Mouse (Mus musculus): ENCODE measurements at regions not wholly inside any gene's neighbourhood (a gene's known extent, or its start where the extent isn't known, plus 50 kb on each side); places are given as distances from the start of the nearest gene placed in this dataset.

GRCm38 (mm10) chr10:87687844-87688243 is 166.2 kb downstream of the Pah start:
- TF ChIP-seq CTCF (IDR thresholded peaks at IDR 0.05), result no peak
- Histone ChIP-seq H3K4me3 (ENCODE audit: low read depth, low read length) (no peak overlapping the region), H3K4me1 (ENCODE audit: insufficient read depth, low read length) (no peaks in the 10 kb centered on the region), H3K9me3 (ENCODE audit: low read length) (no peaks in the 10 kb centered on the region), H3K27ac (ENCODE audit: low read depth, low read length) (no peak overlapping the region), H3K27me3 (ENCODE audit: insufficient read depth, low read length) (no peaks in the 10 kb centered on the region), H3K9ac (replicated peaks; ENCODE audit: low read length, poor library complexity, severe bottlenecking) (no peak overlapping the region), H3K4me2 (ENCODE audit: low read depth, low read length, poor library complexity, severe bottlenecking) (no peak overlapping the region), H3K36me3 (ENCODE audit: insufficient read depth, low read length) (no peaks in the 10 kb centered on the region)
- WGBS, result 76% methylated on average over 2 of the region's 2 CpGs
- ATAC-seq (ENCODE audit: low FRiP score) (no peak), DNase-seq (ENCODE audit: low spot score) (no peak)

- TF ChIP-seq CTCF (IDR thresholded peaks at IDR 0.05), result peak; percentile 63
- Histone ChIP-seq H3K9ac (replicated peaks; ENCODE audit: low read length, poor library complexity, severe bottlenecking) (no peak overlapping the region), H3K27me3 (ENCODE audit: insufficient read depth, low read length) (no peaks in the 10 kb centered on the region), H3K27ac (ENCODE audit: low read depth, low read length) (no peak overlapping the region), H3K36me3 (ENCODE audit: insufficient read depth, low read length) (no peaks in the 10 kb centered on the region), H3K4me3 (ENCODE audit: low read depth, low read length) (no peak overlapping the region), H3K4me2 (ENCODE audit: low read depth, low read length, poor library complexity, severe bottlenecking) (no peak overlapping the region), H3K9me3 (ENCODE audit: low read length) (no peaks in the 10 kb centered on the region), H3K4me1 (ENCODE audit: insufficient read depth, low read length) (no peaks in the 10 kb centered on the region)
- DNase-seq (ENCODE audit: low spot score) (peak; percentile 8), ATAC-seq (ENCODE audit: low FRiP score) (no peak)
Measured at GRCm38 (mm10) chr10:87690831-87691230, 167.2 kb upstream of the Igf1 start.

- H3K36me3 ChIP-seq (ENCODE audit: insufficient read depth, low read length), result no peaks in the 10 kb centered on the region
- H3K27me3 ChIP-seq (ENCODE audit: insufficient read depth, low read length), result no peaks in the 10 kb centered on the region
- no peak for TF ChIP-seq CTCF (IDR thresholded peaks at IDR 0.05)
- H3K9ac ChIP-seq (replicated peaks; ENCODE audit: low read length, poor library complexity, severe bottlenecking), result no peak overlapping the region
- no peaks in the 10 kb centered on the region for H3K4me1 ChIP-seq (ENCODE audit: insufficient read depth, low read length)
- no peak overlapping the region for H3K4me2 ChIP-seq (ENCODE audit: low read depth, low read length, poor library complexity, severe bottlenecking)
- H3K4me3 ChIP-seq (ENCODE audit: low read depth, low read length), result no peak overlapping the region
- 84% methylated on average over 4 of the region's 4 CpGs for WGBS
- DNase-seq (ENCODE audit: low spot score), result no peak
- no peaks in the 10 kb centered on the region for H3K9me3 ChIP-seq (ENCODE audit: low read length)
- no peak overlapping the region for H3K27ac ChIP-seq (ENCODE audit: low read depth, low read length)
- ATAC-seq (ENCODE audit: low FRiP score), result no peak
Measured at GRCm38 (mm10) chr10:87696485-87696884, 161.6 kb upstream of the Igf1 start.

GRCm38 (mm10) chr10:87711209-87711608 is 146.9 kb upstream of the Igf1 start:
- no peaks in the 10 kb centered on the region for H3K9me3 ChIP-seq (ENCODE audit: low read length)
- H3K4me2 ChIP-seq (ENCODE audit: low read depth, low read length, poor library complexity, severe bottlenecking), result no peak overlapping the region
- no peaks in the 10 kb centered on the region for H3K36me3 ChIP-seq (ENCODE audit: insufficient read depth, low read length)
- TF ChIP-seq CTCF (IDR thresholded peaks at IDR 0.05), result no peak
- no peak overlapping the region for H3K27ac ChIP-seq (ENCODE audit: low read depth, low read length)
- 83% methylated on average over 4 of the region's 4 CpGs for whole genome bisulfite sequencing
- H3K27me3 ChIP-seq (ENCODE audit: insufficient read depth, low read length), result no peaks in the 10 kb centered on the region
- no peak overlapping the region for H3K9ac ChIP-seq (replicated peaks; ENCODE audit: low read length, poor library complexity, severe bottlenecking)
- ATAC-seq (ENCODE audit: low FRiP score), result no peak
- no peak for DNase-seq (ENCODE audit: low spot score)
- no peak overlapping the region for H3K4me3 ChIP-seq (ENCODE audit: low read depth, low read length)
- no peaks in the 10 kb centered on the region for H3K4me1 ChIP-seq (ENCODE audit: insufficient read depth, low read length)

GRCm38 (mm10) chr10:87711798-87712197 is 146.3 kb upstream of the Igf1 start:
- H3K36me3 ChIP-seq (ENCODE audit: insufficient read depth, low read length), result no peaks in the 10 kb centered on the region
- no peak overlapping the region for H3K4me3 ChIP-seq (ENCODE audit: low read depth, low read length)
- no peak overlapping the region for H3K27ac ChIP-seq (ENCODE audit: low read depth, low read length)
- H3K4me1 ChIP-seq (ENCODE audit: insufficient read depth, low read length), result no peaks in the 10 kb centered on the region
- H3K9ac ChIP-seq (replicated peaks; ENCODE audit: low read length, poor library complexity, severe bottlenecking), result no peak overlapping the region
- WGBS, result 63% methylated on average over 3 of the region's 3 CpGs
- ATAC-seq (ENCODE audit: low FRiP score), result no peak
- H3K9me3 ChIP-seq (ENCODE audit: low read length), result no peaks in the 10 kb centered on the region
- H3K4me2 ChIP-seq (ENCODE audit: low read depth, low read length, poor library complexity, severe bottlenecking), result no peak overlapping the region
- TF ChIP-seq CTCF (IDR thresholded peaks at IDR 0.05), result no peak
- peak; percentile 6 for DNase-seq (ENCODE audit: low spot score)
- H3K27me3 ChIP-seq (ENCODE audit: insufficient read depth, low read length), result no peaks in the 10 kb centered on the region

GRCm38 (mm10) chr10:87715874-87716600 is 142.0 kb upstream of the Igf1 start:
- H3K9me3 ChIP-seq (ENCODE audit: low read length), result no peaks in the 10 kb centered on the region
- no peak for DNase-seq (ENCODE audit: low spot score)
- no peak for TF ChIP-seq CTCF (IDR thresholded peaks at IDR 0.05)
- no peaks in the 10 kb centered on the region for H3K4me1 ChIP-seq (ENCODE audit: insufficient read depth, low read length)
- H3K27me3 ChIP-seq (ENCODE audit: insufficient read depth, low read length), result no peaks in the 10 kb centered on the region
- 91% methylated on average over 6 of the region's 6 CpGs for WGBS
- ATAC-seq (ENCODE audit: low FRiP score), result no peak
- no peak overlapping the region for H3K27ac ChIP-seq (ENCODE audit: low read depth, low read length)
- no peak overlapping the region for H3K4me2 ChIP-seq (ENCODE audit: low read depth, low read length, poor library complexity, severe bottlenecking)
- H3K4me3 ChIP-seq (ENCODE audit: low read depth, low read length), result no peak overlapping the region
- H3K9ac ChIP-seq (replicated peaks; ENCODE audit: low read length, poor library complexity, severe bottlenecking), result no peak overlapping the region
- no peaks in the 10 kb centered on the region for H3K36me3 ChIP-seq (ENCODE audit: insufficient read depth, low read length)
